Mouse (Mus musculus) liver, embryonic 16.5 days (tissue): ENCODE results near the gene Ddah2. TPM values are rescaled to one million over a fixed set of nuclear protein-coding genes. Genes with fewer than 3 reads are reported as not detected.

ENCODE experiments used
- ATAC-seq: fragments of 200-750 bp; cut with Nextera tagmentation; 2 replicates; pipeline ENCODE4 v1.8.0; 2017; ENCODE audit warnings: low read depth, mild to moderate bottlenecking, moderate number of reproducible peaks, moderate library complexity
- H3K27ac ChIP-seq: fragments of 300-500 bp; sonication (generic); 2 replicates; pipeline ENCODE4 v1.5.1; 2014; ENCODE audit warnings: mild to moderate bottlenecking, low read length
- H3K27me3 ChIP-seq: fragments of 300-500 bp; sonication (generic); 2 replicates; pipeline ENCODE4 v1.6.1; 2014; ENCODE audit warnings: low read depth, low read length, mixed read lengths; ENCODE audit not compliant: control insufficient read depth, insufficient read depth
- H3K36me3 ChIP-seq: fragments of 300-500 bp; sonication (generic); 2 replicates; pipeline ENCODE4 v1.6.1; 2014; ENCODE audit warnings: mild to moderate bottlenecking; ENCODE audit not compliant: control insufficient read depth, insufficient read depth
- H3K4me1 ChIP-seq: fragments of 300-500 bp; sonication (generic); 2 replicates; pipeline ENCODE4 v1.6.1; 2014; ENCODE audit warnings: low read depth, low read length, mixed read lengths; ENCODE audit not compliant: control insufficient read depth
- H3K4me2 ChIP-seq: fragments of 300-500 bp; sonication (generic); 2 replicates; pipeline ENCODE4 v1.6.1; 2014; ENCODE audit warnings: low read depth, low read length, mixed read lengths
- H3K4me3 ChIP-seq: fragments of 300-500 bp; sonication (generic); 2 replicates; pipeline ENCODE4 v1.5.1; 2014; ENCODE audit warnings: low read depth, mild to moderate bottlenecking, low read length
- H3K9ac ChIP-seq: fragments of 300-500 bp; sonication (generic); 2 replicates; pipeline ENCODE4 v1.6.1; 2014; ENCODE audit warnings: low read depth, low read length
- H3K9me3 ChIP-seq: fragments of 300-500 bp; sonication (generic); replicated peaks from 2 replicates; pipeline ENCODE4 v1.6.1; 2016; ENCODE audit warnings: low read length; ENCODE audit not compliant: control insufficient read depth
- WGBS: fragments of 180-500 bp; shearing (Covaris S2); extraction: QIAGEN DNeasy Blood & Tissue Kit; methylation state at CpG from one replicate; pipeline ENCODE4 v1.1.7; 2014; ENCODE audit not compliant: insufficient replicate concordance; 5-methylcytosine and 5-hydroxymethylcytosine counted together
- polyA plus RNA-seq: library from polyadenylated mRNA; unstranded; fragments of >200 nt; fragmentation: Nextera tagmentation; extraction: Ambion mirVana; gene quantifications from 2 replicates; pipeline ENCODE4 v1.2.1, GENCODE M21; 2015

Ddah2 gene
- 16.3 and 18.1 TPM in 2 replicates for polyA plus RNA-seq

- H3K9me3 ChIP-seq = no peaks in the 10 kb centered on the region
- H3K27me3 ChIP-seq = peaks cover 19% of the 10 kb centered on the region
- H3K27ac ChIP-seq = peak within 1 kb of the TSS; percentile 52
- H3K36me3 ChIP-seq = peaks cover 22% of the 10 kb centered on the region
- H3K9ac ChIP-seq = peak within 1 kb of the TSS; percentile 59
- peak within 1 kb of the TSS; percentile 60 for H3K4me3 ChIP-seq
- ATAC-seq = peak; percentile 77
- under 1% methylated on average over 57 of the region's 57 CpGs for WGBS
- peak within 1 kb of the TSS; percentile 85 for H3K4me2 ChIP-seq
- H3K4me1 ChIP-seq = peaks cover 39% of the 10 kb centered on the region
Observed at GRCm38 (mm10) chr17:35058911-35059892, at the start of gene Ddah2. TSS of gene Ddah2 (plus strand) at chr17:35059035.

GRCm38 (mm10) chr17:35009586-35009985 is 49.2 kb upstream of the Ddah2 start:
- no peaks in the 10 kb centered on the region for H3K27me3 ChIP-seq
- no peak overlapping the region for H3K4me3 ChIP-seq
- H3K36me3 ChIP-seq = peaks cover 77% of the 10 kb centered on the region
- 82% methylated on average over 7 of the region's 7 CpGs for WGBS
- H3K27ac ChIP-seq = no peak overlapping the region
- no peak overlapping the region for H3K9ac ChIP-seq
- ATAC-seq = no peak
- H3K4me2 ChIP-seq = no peak overlapping the region
- H3K9me3 ChIP-seq = no peaks in the 10 kb centered on the region
- no peaks in the 10 kb centered on the region; the same call in 1 of the 2 replicates for H3K4me1 ChIP-seq

GRCm38 (mm10) chr17:35011440-35011839 is 47.4 kb upstream of the Ddah2 start:
- Histone ChIP-seq H3K27ac (no peak overlapping the region), H3K4me1 (peaks cover 3% of the 10 kb centered on the region), H3K36me3 (peaks cover 80% of the 10 kb centered on the region), H3K4me3 (no peak overlapping the region), H3K9me3 (no peaks in the 10 kb centered on the region), H3K4me2 (no peak overlapping the region), H3K27me3 (no peaks in the 10 kb centered on the region), H3K9ac (no peak overlapping the region)
- ATAC-seq = no peak
- WGBS = 82% methylated on average over 8 of the region's 8 CpGs

- Histone ChIP-seq H3K4me2 (no peak overlapping the region), H3K27ac (no peak overlapping the region), H3K9ac (no peak overlapping the region), H3K4me1 (peaks cover 4% of the 10 kb centered on the region), H3K4me3 (no peak overlapping the region), H3K27me3 (no peaks in the 10 kb centered on the region), H3K9me3 (no peaks in the 10 kb centered on the region), H3K36me3 (peaks cover 75% of the 10 kb centered on the region)
- 81% methylated on average over 13 of the region's 13 CpGs for WGBS
- ATAC-seq = no peak
Observed at GRCm38 (mm10) chr17:35012430-35012829, 46.4 kb upstream of the Ddah2 start.

- H3K9ac ChIP-seq = no peak overlapping the region
- no peak overlapping the region for H3K27ac ChIP-seq
- H3K27me3 ChIP-seq = no peaks in the 10 kb centered on the region
- H3K4me1 ChIP-seq = peaks cover 4% of the 10 kb centered on the region
- 71% methylated on average over 6 of the region's 6 CpGs for WGBS
- no peak overlapping the region for H3K4me2 ChIP-seq
- H3K36me3 ChIP-seq = peaks cover 68% of the 10 kb centered on the region
- no peaks in the 10 kb centered on the region for H3K9me3 ChIP-seq
- H3K4me3 ChIP-seq = no peak overlapping the region
- no peak for ATAC-seq
Observed at GRCm38 (mm10) chr17:35013221-35013620, 45.6 kb upstream of the Ddah2 start.

GRCm38 (mm10) chr17:35015296-35015695 is 43.5 kb upstream of the Ddah2 start:
- 88% methylated on average over 16 of the region's 16 CpGs for whole genome bisulfite sequencing
- H3K36me3 ChIP-seq = peaks cover 59% of the 10 kb centered on the region
- no peak for ATAC-seq
- H3K27ac ChIP-seq = no peak overlapping the region
- no peak overlapping the region for H3K4me2 ChIP-seq
- H3K4me3 ChIP-seq = no peak overlapping the region
- H3K9me3 ChIP-seq = no peaks in the 10 kb centered on the region
- no peak overlapping the region for H3K9ac ChIP-seq
- no peaks in the 10 kb centered on the region for H3K27me3 ChIP-seq
- peaks cover 4% of the 10 kb centered on the region for H3K4me1 ChIP-seq

GRCm38 (mm10) chr17:35016376-35016775 is 42.5 kb upstream of the Ddah2 start, which contains the start of gene Vwa7:
TSS of gene Vwa7 (plus strand) at chr17:35016579.
- WGBS = 82% methylated on average over 12 of the region's 12 CpGs
- Histone ChIP-seq H3K9ac (no peak within 1 kb of the TSS), H3K27ac (no peak within 1 kb of the TSS)

GRCm38 (mm10) chr17:35016791-35017705 is 41.8 kb upstream of the Ddah2 start:
- Histone ChIP-seq H3K27me3 (no peaks in the 10 kb centered on the region), H3K27ac (no peak overlapping the region), H3K4me3 (no peak overlapping the region), H3K36me3 (peaks cover 42% of the 10 kb centered on the region), H3K9me3 (no peaks in the 10 kb centered on the region), H3K4me2 (no peak overlapping the region), H3K4me1 (peaks cover 17% of the 10 kb centered on the region), H3K9ac (no peak overlapping the region)
- 73% methylated on average over 10 of the region's 10 CpGs for WGBS
- no peak for ATAC-seq

More at GRCm38 (mm10) chr17:35016376-35016775, 42.5 kb upstream of the Ddah2 start, which contains the start of gene Vwa7:
- Histone ChIP-seq H3K4me3 (no peak within 1 kb of the TSS), H3K27me3 (no peaks in the 10 kb centered on the region), H3K4me1 (peaks cover 10% of the 10 kb centered on the region), H3K9me3 (no peaks in the 10 kb centered on the region), H3K4me2 (no peak within 1 kb of the TSS), H3K36me3 (peaks cover 48% of the 10 kb centered on the region)
- ATAC-seq = no peak
